8 mouse cellular contexts compared by ENCODE assay signal in genomic region chr5:28166256-28167231, GRCm38 (mm10). TPM values are rescaled to one million over a fixed set of nuclear protein-coding genes. Genes with fewer than 3 reads are reported as not detected.
DNase-seq lines count a peak whose midpoint lies in the region; ATAC-seq and TF ChIP-seq lines count a peak whose summit lies in the region.

No protein-coding gene starts in this region.

- no peak for TF ChIP-seq CTCF in ES-Bruce4 (IDR thresholded peaks at IDR 0.05; ENCODE audit: low read depth, low read length)

- no peak for TF ChIP-seq POLR2A in ES-Bruce4 (IDR thresholded peaks at IDR 0.05; ENCODE audit: insufficient read depth, low read length)

- TF ChIP-seq EP300 in ES-Bruce4 (IDR thresholded peaks at IDR 0.05; ENCODE audit: insufficient read depth, low read depth, low read length) = no peak

- H3K27ac ChIP-seq in ES-Bruce4 (ENCODE audit: insufficient read depth, low read length) = no peak overlapping the region
- no peak overlapping the region for H3K27ac ChIP-seq in heart, embryonic 11.5 days (ENCODE audit: low read depth, low read length)
- no peak overlapping the region for H3K27ac ChIP-seq in kidney, embryonic 15.5 days

- no peaks in the 10 kb centered on the region for H3K9me3 ChIP-seq in ES-Bruce4 (replicated peaks; ENCODE audit: control insufficient read depth, insufficient read depth, low read length, poor library complexity, severe bottlenecking)
- H3K9me3 ChIP-seq in heart, embryonic 11.5 days (replicated peaks; ENCODE audit: control insufficient read depth, low read length) = no peaks in the 10 kb centered on the region
- H3K9me3 ChIP-seq in kidney, embryonic 15.5 days (replicated peaks) = no peaks in the 10 kb centered on the region

- under 1% methylated on average over 111 of the region's 111 CpGs for WGBS in heart, embryonic 11.5 days (ENCODE audit: insufficient replicate concordance)
- under 1% methylated on average over 111 of the region's 111 CpGs for WGBS in kidney, embryonic 15.5 days

- H3K4me2 ChIP-seq in heart, embryonic 11.5 days = peak overlapping the region; percentile 95
- H3K4me2 ChIP-seq in kidney, embryonic 15.5 days = peak overlapping the region; percentile 92

- H3K27me3 ChIP-seq in ES-Bruce4 (ENCODE audit: control insufficient read depth, insufficient read depth, low read length, poor library complexity, severe bottlenecking) = peaks cover 32% of the 10 kb centered on the region
- H3K27me3 ChIP-seq in heart, embryonic 11.5 days (ENCODE audit: control insufficient read depth, insufficient read depth, low read length) = peaks cover 91% of the 10 kb centered on the region
- H3K27me3 ChIP-seq in kidney, embryonic 15.5 days = peaks cover 96% of the 10 kb centered on the region

- peak; percentile 37 for DNase-seq in CD4-positive, CD25-positive, alpha-beta regulatory T cell, adult 2 months (ENCODE audit: low read depth, low spot score)
- DNase-seq in cerebellum, adult 9-11 months = peak; percentile 77

- H3K4me1 ChIP-seq in ES-Bruce4 (ENCODE audit: control insufficient read depth, insufficient read depth, low read length) = no peaks in the 10 kb centered on the region
- H3K4me1 ChIP-seq in heart, embryonic 11.5 days (ENCODE audit: control insufficient read depth, insufficient read depth, low read length) = peaks cover 8% of the 10 kb centered on the region; the same call in 1 of the 2 replicates
- peaks cover 44% of the 10 kb centered on the region for H3K4me1 ChIP-seq in kidney, embryonic 15.5 days

- H3K9ac ChIP-seq in ES-Bruce4 (ENCODE audit: low read depth, poor library complexity, severe bottlenecking) = peak overlapping the region; percentile 76
- H3K9ac ChIP-seq in heart, embryonic 11.5 days (ENCODE audit: low read depth, low read length) = no peak overlapping the region; the same call in 1 of the 2 replicates
- no peak overlapping the region for H3K9ac ChIP-seq in kidney, embryonic 15.5 days

- H3K36me3 ChIP-seq in ES-Bruce4 (ENCODE audit: control insufficient read depth, insufficient read depth, low read length, poor library complexity, severe bottlenecking) = no peaks in the 10 kb centered on the region
- no peaks in the 10 kb centered on the region for H3K36me3 ChIP-seq in heart, embryonic 11.5 days (ENCODE audit: control insufficient read depth, insufficient read depth, low read length)
- no peaks in the 10 kb centered on the region for H3K36me3 ChIP-seq in kidney, embryonic 15.5 days

- ATAC-seq in CD4-positive, CD25-positive, alpha-beta regulatory T cell, adult 4 months = no peak
- ATAC-seq in heart, embryonic 11.5 days (replicated peaks; ENCODE audit: insufficient number of reproducible peaks, low FRiP score, low TSS enrichment) = no peak
- ATAC-seq in kidney, embryonic 15.5 days (replicated peaks; ENCODE audit: low FRiP score) = peak; percentile 24; the same call in 1 of the 2 replicates
- ATAC-seq in megakaryocyte progenitor cell, adult 5-6 weeks (replicated peaks; ENCODE audit: poor library complexity) = peak; percentile 44
- no peak for ATAC-seq in activated CD4-positive, CD25-positive, alpha-beta regulatory T cell, adult 4 months

- H3K4me3 ChIP-seq in ES-Bruce4 (ENCODE audit: low read depth, low read length) = peak overlapping the region; percentile 73
- H3K4me3 ChIP-seq in heart, embryonic 11.5 days (ENCODE audit: low read depth, low read length) = peak overlapping the region; percentile 47
- H3K4me3 ChIP-seq in kidney, embryonic 15.5 days (replicated peaks) = peak overlapping the region; percentile 49

RNA-seq across cellular contexts. Expression of gene En2, which starts 1.1 kb away (rescaled TPM):
- not detected for polyA plus RNA-seq in CD4-positive, CD25-positive, alpha-beta regulatory T cell, adult 4 months (2017; shearing (Covaris generic))
- 1.4 and 1.6 TPM in 2 replicates for polyA plus RNA-seq in ES-Bruce4 (2011; ENCODE audit: insufficient read depth, insufficient read length, low read depth, missing spikeins)
- polyA plus RNA-seq in heart, embryonic 11.5 days (2014; fragmentation: Nextera tagmentation; extraction: Ambion mirVana) = not detected in 2 replicates
- 0.09 and 0.15 TPM in 2 replicates for polyA plus RNA-seq in kidney, embryonic 15.5 days (2015; fragmentation: Nextera tagmentation; extraction: Ambion mirVana)
- total RNA-seq in megakaryocyte progenitor cell, adult 5-6 weeks (2015) = not detected in 2 replicates
- not detected in 2 replicates for total RNA-seq in megakaryocyte progenitor cell, adult 5-6 weeks (2017)
- polyA plus RNA-seq in activated CD4-positive, CD25-positive, alpha-beta regulatory T cell, adult 4 months (2017; shearing (Covaris generic)) = not detected

Comparison
In these comparisons a context has a peak if more than half of its experiments do, and no peak if none do; other contexts are left out.
1. ATAC-seq: peak in kidney, embryonic 15.5 days (single experiment) and megakaryocyte progenitor cell, adult 5-6 weeks (single experiment); none in CD4-positive, CD25-positive, alpha-beta regulatory T cell, adult 4 months (single experiment), heart, embryonic 11.5 days (single experiment) and activated CD4-positive, CD25-positive, alpha-beta regulatory T cell, adult 4 months (single experiment).
2. Peak in every context shown above with its lines, with median percentiles within 50 percentile points of each other: H3K4me3 ChIP-seq.